Mouse (Mus musculus): ENCODE measurements around the gene C87436.

DNA sequence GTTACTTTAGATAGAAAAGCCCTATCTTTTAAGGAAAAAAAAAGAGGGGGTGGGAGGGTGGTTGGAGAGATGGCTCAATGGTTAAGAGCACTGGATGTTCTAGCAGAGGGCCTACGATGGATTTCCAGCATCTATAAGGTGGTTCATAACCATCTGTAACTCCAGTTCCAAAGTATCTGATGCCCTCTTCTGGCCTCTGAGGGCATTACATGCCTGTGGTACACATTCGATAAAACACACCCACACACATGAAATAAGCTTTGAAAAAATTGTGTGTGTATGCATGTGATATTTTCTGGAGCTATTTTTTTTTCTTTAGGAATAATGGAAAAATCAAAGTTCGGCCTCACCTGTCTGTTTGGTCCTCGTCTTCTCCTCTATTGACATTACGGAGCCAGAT lies 46.8 kb upstream of the C87436 start:
- TF ChIP-seq POLR2A (IDR thresholded peaks at IDR 0.05; ENCODE audit: insufficient read depth, low read depth, low read length) (no peak), CTCF (IDR thresholded peaks at IDR 0.05; ENCODE audit: insufficient read depth, low read depth, low read length) (no peak)
